Mouse (Mus musculus): Measurements from ENCODE around the gene Gpr174.
A peak's percentile ranks its signal among the peaks of the same experiment; 100 is the strongest.
"Not testable (repeated sequence)": the region's sequence is repeated elsewhere in the genome, so short reads cannot be mapped to it uniquely, and the experiment has no call there.

Gpr174 gene

DNA sequence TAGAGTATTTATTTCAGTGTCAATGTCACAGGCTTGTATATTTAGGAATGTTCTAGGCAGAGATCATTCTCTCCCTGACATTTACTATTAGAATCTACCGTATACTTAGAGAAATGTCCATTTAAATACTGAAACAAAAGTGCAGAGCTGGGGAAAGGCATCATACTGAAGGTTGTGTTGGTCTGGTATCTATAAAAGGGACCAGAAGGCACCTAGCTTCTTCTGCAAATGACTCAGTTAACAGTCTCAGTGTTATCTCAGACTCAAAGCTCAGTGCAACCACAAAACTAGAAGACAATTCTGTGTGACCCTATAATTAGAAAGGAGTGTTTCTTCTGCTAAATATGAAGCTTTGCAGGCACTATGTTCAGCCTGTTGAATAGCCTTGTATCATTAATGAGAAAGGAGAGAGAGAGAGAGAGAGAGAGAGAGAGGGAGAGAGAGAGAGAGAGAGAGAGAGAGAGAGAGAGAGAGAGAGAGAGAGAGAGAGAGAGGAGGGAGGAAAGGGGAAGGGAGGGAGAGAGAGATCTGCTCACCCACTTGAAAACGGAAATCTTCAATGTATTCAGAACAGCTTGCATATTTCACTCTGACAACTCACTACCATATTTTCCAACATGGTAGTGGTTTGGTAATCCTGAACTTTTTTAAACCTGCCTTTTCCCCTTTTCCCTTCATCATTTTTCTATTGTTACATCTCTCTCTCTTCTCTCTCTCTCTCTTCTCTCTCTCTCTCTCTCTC, at the start of gene Gpr174:
Gene Gpr174, plus strand, starts transcription at position 393 of the 742 bp plus-strand sequence.
- DNase-seq = no peak

DNA sequence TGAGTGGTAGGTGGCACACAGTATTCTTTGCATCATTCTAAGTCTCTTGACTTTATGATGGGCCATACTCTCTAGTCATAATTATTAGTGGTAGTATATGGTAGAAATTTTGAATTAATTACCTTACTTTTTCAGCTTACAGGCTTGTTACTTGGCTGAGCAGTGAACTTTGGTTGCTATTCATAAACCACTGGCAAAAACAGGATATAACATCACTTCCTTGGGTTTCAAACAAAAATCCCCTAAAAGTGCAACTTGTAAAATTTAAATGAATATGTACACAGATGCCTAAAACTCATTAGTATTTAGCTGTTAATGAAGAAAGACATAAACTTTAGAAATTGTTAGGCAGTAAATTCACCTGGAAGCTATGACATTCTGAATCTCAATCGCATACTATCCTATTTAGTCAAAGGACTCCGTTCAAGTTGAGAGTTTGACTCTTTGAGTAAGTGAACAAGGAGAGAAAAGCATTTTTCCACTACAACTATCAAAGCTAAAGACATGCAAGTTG, 38.0 kb upstream of the Gpr174 start:
- no peak for DNase-seq

DNA sequence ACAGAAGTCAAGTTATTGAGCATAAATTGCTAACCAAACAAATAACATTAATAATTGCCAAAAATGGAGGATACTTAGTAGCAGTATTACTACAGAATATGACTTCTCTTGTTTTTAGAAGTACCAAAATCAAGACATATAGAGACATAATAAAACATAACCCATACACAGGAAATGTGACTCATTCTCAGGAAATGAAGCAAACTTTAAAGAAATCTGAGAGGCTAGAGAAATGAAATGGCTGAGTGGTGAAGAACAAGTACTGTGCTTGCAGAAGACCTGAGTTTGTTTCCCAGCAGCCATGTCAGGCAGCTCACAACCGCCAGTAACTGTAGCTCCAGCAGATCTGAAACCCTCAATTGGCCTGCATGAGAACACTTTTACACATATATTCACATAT, 30.8 kb upstream of the Gpr174 start:
- no peak for DNase-seq

DNA sequence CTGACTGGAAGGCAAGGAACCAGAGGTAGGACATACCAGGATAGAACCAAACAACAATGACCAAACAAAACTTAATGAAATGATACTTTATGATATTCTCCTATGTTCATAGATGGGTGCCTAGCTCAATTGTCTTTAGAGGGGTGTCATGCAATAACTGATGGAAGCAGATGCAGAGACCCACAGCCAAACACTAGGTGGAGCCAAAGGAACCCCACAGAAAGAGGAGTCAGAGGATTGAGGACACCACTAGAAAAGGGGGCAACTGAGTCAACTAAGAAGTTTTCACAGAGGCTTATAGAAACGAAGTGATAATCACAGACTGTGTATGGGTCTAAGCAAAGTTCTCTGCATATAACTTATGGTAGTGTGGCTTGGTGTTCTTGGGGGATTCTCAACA, 24.5 kb upstream of the Gpr174 start:
- DNase-seq = peak; percentile 48

DNA sequence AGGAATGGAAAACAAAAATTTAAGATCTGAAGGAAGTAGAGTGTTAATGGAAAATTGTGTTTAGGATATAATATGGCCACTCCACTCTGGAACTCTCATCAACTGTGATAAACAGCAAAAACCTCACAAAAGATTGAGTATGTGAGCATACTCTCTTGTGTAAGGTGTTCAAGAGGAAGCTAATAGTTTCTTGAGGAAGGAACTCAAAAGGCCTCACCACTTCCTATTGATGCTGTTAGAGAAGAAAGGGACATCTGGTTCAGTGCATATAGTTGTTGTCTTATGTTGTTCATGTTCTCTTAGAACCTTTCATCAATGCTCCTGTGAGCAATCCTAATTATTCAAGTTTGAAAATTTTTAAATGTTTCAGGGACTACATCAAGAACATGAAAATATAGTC, 21.0 kb upstream of the Gpr174 start:
- DNase-seq = no peak

DNA sequence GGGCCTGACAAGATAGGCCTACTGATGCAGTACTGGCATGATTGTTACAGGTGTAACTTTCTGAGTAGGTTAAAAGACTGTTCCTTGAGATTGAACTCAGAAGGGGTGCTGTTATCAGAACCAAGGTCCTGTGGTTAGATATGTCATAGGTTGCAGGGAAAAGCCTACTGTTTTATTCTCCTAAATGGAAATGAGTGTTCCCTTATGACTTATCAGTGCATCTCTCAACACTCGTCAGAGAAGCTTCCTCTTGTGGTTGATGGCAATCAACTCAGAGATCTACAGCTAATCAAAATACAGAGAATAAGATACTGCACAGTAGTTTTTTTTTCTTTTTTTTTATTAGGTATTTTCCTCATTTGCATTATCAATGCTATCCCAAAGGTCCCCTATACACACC, 19.2 kb upstream of the Gpr174 start:
- DNase-seq = no peak

DNA sequence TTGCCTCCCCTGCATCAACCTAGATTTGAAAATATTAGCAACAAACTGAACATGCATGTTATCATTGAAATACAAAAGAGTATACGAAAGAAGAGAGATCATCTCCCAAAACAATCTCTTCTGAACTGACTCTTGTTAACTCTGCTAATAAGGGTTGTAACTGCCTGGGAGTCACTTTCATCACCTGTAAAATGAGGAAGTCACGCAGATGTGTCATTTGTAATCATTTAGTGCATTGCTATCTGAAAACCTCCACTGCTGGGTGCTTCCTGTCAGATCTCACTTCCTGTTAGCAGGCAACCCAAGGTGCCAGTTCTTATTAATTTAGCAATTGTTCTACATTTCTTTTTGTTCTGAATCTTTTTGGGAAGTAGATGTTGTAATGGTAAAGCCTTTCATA, 5.3 kb upstream of the Gpr174 start:
- no peak for DNase-seq

DNA sequence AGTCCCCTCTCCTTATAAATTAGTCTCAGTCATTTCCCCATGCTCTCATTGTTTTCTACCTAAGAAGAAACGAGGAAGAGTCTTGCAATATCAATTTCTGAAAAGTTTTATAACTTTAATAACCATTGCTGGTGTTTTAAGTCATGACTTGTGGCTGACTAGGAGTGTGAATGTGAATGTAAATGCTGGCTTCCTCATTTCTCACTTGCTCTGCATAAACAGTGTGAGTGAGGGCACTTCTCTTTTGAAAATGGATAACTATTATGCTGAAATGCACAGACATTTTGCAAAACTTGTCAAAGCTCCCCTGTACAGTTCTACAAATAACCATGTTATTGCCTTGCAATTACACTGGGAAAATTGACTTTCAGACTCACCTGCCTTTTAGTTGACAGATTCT, 8.9 kb downstream of the Gpr174 start:
- DNase-seq = no peak

DNA sequence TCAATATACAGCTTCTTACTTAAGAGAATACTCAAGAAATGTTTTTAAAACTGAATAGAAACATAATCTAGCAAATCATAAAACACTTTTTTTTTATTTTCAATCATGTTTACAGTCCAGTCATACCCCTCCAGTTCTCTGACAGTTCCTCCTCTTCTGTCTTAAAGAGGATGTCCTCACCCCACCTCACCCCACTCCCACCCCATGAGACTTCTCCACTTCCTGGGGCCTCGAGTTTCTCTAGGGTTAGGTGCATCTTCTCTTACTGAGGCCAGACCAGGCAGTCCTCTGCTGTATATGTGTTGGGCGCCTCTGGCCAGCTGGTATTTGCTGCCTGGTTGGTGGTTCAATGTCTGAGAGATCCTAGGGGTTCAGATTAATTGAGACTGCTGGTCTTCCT, 21.9 kb downstream of the Gpr174 start:
- no peak for DNase-seq

DNA sequence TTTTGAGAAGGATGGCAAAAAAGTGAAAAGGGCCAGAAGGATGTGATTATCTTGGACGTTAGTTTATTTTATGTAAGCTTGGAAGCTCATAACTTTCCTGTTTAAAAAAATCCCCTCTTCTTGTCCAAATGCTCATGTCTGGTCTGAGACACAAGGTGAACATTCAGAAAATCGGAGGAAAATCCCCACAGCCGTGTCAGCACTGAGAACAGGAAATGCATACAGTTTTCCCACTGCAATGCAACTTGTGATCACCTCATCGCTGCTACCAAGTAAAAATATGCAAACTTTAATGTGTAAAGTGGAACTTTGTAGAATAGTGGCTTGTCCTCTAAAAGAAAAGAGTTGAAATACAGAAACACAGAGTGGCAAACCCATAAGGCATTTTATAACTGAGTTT, 28.5 kb downstream of the Gpr174 start:
- DNase-seq = no peak

DNA sequence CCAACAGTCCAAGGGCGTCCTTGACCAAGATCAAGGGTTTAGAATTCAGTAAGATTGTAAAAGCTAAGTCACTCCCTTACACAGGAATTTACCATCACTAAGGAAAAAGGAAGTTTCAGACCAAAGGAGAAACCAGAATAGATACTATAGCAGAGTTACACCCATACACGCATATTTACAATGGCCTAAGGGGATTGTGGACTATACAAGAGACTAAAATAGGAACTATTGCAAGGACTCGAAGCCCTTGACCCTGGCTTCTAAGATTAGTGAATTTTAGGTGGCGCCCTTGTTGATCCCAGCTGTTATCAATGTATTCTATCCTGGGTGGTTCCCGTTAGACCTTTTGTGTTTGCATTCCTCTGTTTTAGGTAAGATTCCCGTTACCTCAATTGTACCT, 42.2 kb downstream of the Gpr174 start:
- not testable (repeated sequence) for DNase-seq

DNA sequence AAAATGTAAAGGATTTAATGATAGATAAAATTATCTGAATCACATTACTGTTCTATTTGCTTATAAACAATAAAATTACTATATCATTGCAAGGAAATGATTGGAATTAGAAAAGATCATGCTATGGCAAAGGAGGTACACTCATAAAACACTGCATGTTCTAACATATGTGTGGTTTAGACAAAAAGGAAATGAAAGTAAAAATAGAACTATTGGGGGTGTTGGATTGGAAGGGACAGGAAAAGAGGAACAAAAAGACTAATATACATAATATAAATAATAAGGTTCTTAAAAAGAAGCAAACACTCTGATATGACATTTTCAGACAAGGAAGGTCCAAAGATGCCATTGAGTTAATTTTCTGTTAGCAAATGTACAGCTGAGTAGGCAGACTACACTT, 43.1 kb downstream of the Gpr174 start:
- no peak for DNase-seq

DNA sequence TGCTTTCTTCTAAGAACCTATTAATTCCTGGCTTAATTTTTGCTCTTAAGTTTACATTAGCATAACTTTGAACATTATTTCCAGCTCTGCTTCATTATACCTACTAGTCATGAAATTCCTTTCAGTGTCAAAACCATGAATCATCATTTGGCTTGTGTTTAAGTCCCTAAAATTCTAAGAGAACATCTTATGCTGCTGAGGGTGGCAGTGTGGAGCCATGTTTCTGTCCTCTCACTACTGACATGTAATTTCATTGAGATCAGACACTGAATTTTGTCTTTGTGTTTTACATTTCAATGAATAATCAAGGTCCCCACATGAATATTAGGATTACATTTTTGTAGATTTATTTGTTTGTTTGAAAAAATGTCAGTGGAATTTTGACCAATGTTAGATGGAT, 50.8 kb downstream of the Gpr174 start:
- DNase-seq = peak; percentile 8

DNA sequence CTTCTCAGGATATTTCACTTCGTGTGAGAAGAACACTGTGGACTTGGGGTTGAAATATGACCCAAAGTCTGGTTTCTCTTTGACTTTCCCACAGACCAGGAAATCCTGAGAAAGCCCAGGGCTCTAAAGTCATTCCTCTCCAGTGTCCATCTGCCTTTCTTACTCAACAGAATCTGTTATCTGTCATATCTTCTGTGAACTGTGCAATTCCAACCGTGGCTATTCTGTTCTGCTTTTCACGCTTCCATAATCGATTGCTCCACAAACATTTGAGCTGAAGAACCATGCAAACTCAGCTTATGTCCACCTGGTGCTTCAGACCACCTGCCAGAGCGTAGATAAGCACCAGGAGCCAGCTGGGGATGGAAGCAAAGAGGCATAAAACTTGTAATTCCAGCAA, 56.9 kb downstream of the Gpr174 start:
- DNase-seq = no peak

DNA sequence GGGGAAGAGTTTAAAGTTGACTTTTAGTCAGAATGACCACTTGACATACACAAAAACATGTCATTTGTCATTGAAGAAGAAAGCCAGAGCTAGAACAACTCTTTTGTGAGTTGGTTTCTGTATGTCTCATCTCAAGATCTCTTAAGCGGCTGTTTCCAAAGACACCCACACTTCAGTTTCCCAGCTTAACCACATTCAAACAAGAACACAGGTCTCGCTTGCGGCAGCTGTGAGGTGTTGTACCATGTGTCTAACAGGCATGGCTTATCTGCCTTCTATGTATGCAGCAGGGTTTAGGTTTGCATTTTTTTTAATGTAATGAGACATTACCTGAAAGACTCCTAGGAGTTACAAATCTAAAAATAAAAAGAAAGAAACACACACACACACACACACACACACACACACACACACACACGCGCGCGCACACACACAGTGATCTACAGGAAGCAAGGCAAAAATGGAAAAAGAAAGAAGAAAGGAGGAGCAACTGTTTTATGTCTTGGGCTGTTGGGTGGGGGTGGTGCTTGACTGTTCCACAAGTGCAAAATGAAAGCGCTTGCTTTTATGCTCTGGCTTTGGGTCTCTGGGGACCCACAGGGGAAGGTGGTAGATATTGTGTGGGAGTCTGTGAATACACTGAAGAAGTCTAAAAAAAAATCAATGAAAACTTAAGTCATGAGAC, 70.2 kb downstream of the Gpr174 start:
- peak; percentile 67 for DNase-seq

DNA sequence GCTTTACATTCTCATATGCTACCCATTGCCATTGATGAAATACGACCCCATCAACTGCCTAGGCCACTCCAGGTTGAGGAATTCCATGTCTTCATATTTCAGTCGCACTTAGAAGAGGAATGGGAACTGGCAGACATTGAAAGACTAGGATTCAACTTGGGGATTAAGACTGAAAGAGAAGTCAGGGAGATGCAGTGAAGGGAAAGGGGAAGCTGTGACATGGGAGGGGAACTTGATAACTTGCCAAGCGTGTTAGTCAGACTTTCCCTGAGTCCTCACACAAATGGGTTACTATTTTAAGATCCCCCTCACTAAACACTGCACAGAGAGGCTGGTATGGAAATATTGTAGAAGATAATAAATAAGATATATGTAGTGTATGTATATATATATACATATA, 74.2 kb downstream of the Gpr174 start:
- DNase-seq = no peak

DNA sequence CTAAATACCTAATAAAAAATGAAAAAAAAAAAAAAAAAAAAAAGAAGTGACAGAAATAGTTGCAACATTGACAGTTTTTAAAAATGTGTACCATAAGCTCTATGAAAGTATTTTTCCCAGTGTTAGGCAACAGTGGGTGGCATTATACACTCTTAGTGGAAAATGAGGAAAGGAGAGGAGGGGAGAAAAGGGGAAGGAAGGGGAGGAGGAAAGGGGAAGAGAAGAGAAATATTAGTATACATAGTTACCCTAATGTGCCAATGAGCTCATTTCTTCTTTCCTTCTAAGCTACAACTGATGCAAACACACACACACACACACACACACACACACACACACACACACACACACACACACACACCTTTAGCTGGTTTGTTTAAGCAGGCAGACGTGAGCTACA, 80.9 kb downstream of the Gpr174 start:
- DNase-seq = no peak

DNA sequence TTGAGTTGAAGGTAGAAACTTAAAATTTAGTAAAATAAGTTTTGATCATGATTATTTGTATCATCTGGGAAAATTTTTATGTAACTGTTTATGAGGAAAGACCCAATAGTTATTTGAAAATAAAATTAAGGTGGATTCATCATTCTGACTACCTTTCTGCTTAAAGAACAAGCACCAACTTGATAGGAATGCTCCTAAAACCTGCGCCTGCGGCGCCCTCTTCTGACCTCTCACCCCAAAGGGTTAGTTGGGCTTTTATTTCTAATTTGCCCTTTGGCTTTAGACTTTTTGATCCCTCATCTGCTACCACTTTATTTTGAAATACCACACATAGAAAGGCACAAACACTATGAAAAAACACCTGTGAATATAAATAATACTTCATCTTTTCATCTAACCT, 86.3 kb downstream of the Gpr174 start:
- peak; percentile 70 for DNase-seq

Data from thymus, postnatal 25 days (tissue).